Mouse (Mus musculus) heart, postnatal 0 days (tissue): ENCODE measurements at regions not wholly inside any gene's neighbourhood (a gene's known extent, or its start where the extent isn't known, plus 50 kb on each side); places are given as distances from the start of the nearest gene placed in this dataset.

Experiments
- ATAC-seq: fragments of 200-750 bp; cut with Nextera tagmentation; 2 replicates; pipeline ENCODE4 v1.8.0; 2017; ENCODE audit warnings: low read depth, moderate number of reproducible peaks, moderate library complexity; ENCODE audit not compliant: insufficient read depth
- DNase-seq: peaks from one replicate; pipeline ENCODE4 v3.0.0-alpha.2; 2016; ENCODE audit warnings: low spot score
- H3K27ac ChIP-seq: fragments of 300-500 bp; sonication (generic); 2 replicates; pipeline ENCODE4 v1.5.1; 2014; ENCODE audit warnings: low read depth, mild to moderate bottlenecking
- H3K27me3 ChIP-seq: fragments of 300-500 bp; sonication (generic); 2 replicates; pipeline ENCODE4 v1.6.1; 2014; ENCODE audit warnings: low read length, mixed read lengths; ENCODE audit not compliant: control insufficient read depth, insufficient read depth
- H3K36me3 ChIP-seq: fragments of 300-500 bp; sonication (generic); replicated peaks from 2 replicates; pipeline ENCODE4 v1.6.1; 2014; ENCODE audit warnings: low read length, mixed read lengths; ENCODE audit not compliant: control insufficient read depth, insufficient read depth
- H3K4me1 ChIP-seq: fragments of 300-500 bp; sonication (generic); 2 replicates; pipeline ENCODE4 v1.6.1; 2014; ENCODE audit warnings: antibody characterized with exemption; ENCODE audit not compliant: control insufficient read depth, insufficient read depth
- H3K4me2 ChIP-seq: fragments of 300-500 bp; sonication (generic); 2 replicates; pipeline ENCODE4 v1.6.1; 2014; ENCODE audit warnings: low read depth, mild to moderate bottlenecking, low read length, moderate library complexity
- H3K4me3 ChIP-seq: fragments of 300-500 bp; sonication (generic); 2 replicates; pipeline ENCODE4 v1.5.1; 2014; ENCODE audit warnings: low read depth, low read length
- H3K9ac ChIP-seq: fragments of 300-500 bp; sonication (generic); replicated peaks from 2 replicates; pipeline ENCODE4 v1.6.1; 2014; ENCODE audit warnings: low read depth, low read length, mixed read lengths
- H3K9me3 ChIP-seq: fragments of 300-500 bp; sonication (generic); replicated peaks from 2 replicates; pipeline ENCODE4 v1.6.1; 2016; ENCODE audit warnings: low read length; ENCODE audit not compliant: control insufficient read depth
- CTCF ChIP-seq: IDR thresholded peaks from 2 replicates; pipeline ENCODE4 v1.5.1; 2016; ENCODE audit warnings: antibody characterized with exemption, control low read depth, low read depth
- EP300 ChIP-seq: IDR thresholded peaks from 2 replicates; pipeline ENCODE4 v1.6.1; 2016; ENCODE audit warnings: antibody characterized with exemption, low read depth
- WGBS: fragments of 180-500 bp; shearing (Covaris S2); extraction: QIAGEN DNeasy Blood & Tissue Kit; methylation state at CpG from one replicate; pipeline ENCODE4 v1.1.7; 2014; 5-methylcytosine and 5-hydroxymethylcytosine counted together

DNA sequence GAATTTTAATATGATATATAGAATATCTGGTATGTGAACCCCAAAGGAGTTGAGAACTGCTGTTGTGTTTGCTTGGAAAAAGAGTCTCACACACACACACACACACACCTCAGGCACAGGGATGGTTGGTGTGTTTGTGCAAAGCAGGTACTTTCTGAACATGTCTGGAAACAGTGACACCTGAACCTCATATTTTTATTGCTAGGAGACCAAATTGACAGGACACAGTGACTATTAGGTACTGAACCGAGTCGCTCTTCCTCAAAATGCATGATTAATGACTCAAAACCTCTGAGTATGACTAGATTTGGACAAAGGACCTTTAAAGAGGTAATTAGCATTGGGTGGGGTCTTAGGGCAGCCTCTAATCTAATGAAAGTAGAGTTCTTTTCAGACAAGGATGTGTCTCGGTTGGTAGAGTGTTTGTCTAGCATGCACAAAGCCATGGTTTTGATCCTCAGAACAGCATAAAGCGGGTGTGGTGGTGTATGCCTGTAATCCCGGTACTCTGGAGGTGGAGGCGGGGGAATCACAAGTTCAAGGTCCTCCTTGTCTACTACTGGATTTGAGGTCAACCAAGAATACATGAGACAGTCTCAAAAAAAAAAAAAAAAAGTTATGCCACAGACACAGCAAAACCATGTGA is 191.0 kb upstream of the Map3k1 start:
- Histone ChIP-seq H3K4me3 (no peak overlapping the region), H3K27ac (no peak overlapping the region), H3K9me3 (no peaks in the 10 kb centered on the region), H3K9ac (no peak overlapping the region), H3K4me2 (no peak overlapping the region), H3K4me1 (peaks cover 18% of the 10 kb centered on the region; the same call in 1 of the 2 replicates), H3K27me3 (no peaks in the 10 kb centered on the region), H3K36me3 (no peaks in the 10 kb centered on the region)
- 91% methylated on average over 6 of the region's 6 CpGs for WGBS
- TF ChIP-seq CTCF (no peak), EP300 (no peak)
- no peak for ATAC-seq
- DNase-seq, result no peak

DNA sequence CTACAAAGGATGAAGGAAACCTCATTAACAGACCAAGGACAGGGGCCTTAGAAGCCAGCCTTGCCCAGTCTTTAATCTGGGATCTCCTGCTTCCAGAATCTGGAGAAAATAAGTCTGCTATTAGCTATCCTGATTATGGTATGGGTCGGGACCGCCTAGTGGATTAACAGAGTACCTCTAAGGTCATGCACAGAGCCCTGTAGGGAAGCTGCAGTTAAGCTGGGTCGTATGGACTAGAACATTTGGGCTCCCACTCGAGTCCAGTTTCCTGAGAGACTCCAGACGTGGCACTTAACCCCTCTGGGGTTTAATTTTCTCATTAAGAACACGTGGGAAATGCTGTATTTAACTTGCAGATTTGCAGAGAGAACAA is 191.5 kb upstream of the Map3k1 start:
- Histone ChIP-seq H3K27me3 (no peaks in the 10 kb centered on the region), H3K9ac (no peak overlapping the region), H3K27ac (no peak overlapping the region; the same call in 1 of the 2 replicates), H3K4me3 (no peak overlapping the region), H3K9me3 (no peaks in the 10 kb centered on the region), H3K4me2 (no peak overlapping the region), H3K36me3 (no peaks in the 10 kb centered on the region), H3K4me1 (peaks cover 18% of the 10 kb centered on the region; the same call in 1 of the 2 replicates)
- no peak for TF ChIP-seq CTCF
- TF ChIP-seq EP300, result no peak
- WGBS, result 67% methylated on average over 6 of the region's 6 CpGs
- ATAC-seq (no peak), DNase-seq (no peak)

DNA sequence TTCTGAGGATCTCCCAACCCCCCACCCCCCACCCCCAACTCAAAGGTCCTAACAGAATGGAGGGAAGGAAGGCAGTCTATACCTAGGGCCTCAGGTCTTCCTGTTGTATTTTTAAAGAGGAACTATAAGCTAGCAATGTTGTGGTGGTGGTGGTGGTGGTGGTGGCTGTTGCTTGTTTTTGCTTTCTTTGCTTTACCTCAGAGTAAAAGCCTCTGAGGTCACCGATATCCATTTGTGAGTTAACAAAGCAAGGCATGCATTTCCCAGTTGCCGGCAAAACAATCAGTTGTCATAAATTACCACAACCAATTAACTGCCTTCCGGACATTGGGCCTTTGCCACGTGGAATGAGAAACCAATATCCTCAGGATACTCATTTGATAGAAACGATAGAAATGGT is 191.9 kb upstream of the Map3k1 start:
- TF ChIP-seq CTCF, result no peak
- no peak for TF ChIP-seq EP300
- 63% methylated on average over 5 of the region's 5 CpGs for WGBS
- no peak overlapping the region for H3K4me3 ChIP-seq
- H3K27me3 ChIP-seq, result no peaks in the 10 kb centered on the region
- no peaks in the 10 kb centered on the region for H3K9me3 ChIP-seq
- no peak for ATAC-seq
- H3K4me2 ChIP-seq, result no peak overlapping the region
- no peak overlapping the region for H3K9ac ChIP-seq
- no peaks in the 10 kb centered on the region for H3K36me3 ChIP-seq
- peaks cover 18% of the 10 kb centered on the region; the same call in 1 of the 2 replicates for H3K4me1 ChIP-seq
- H3K27ac ChIP-seq, result peak overlapping the region; percentile 65; the same call in 1 of the 2 replicates
- no peak for DNase-seq

DNA sequence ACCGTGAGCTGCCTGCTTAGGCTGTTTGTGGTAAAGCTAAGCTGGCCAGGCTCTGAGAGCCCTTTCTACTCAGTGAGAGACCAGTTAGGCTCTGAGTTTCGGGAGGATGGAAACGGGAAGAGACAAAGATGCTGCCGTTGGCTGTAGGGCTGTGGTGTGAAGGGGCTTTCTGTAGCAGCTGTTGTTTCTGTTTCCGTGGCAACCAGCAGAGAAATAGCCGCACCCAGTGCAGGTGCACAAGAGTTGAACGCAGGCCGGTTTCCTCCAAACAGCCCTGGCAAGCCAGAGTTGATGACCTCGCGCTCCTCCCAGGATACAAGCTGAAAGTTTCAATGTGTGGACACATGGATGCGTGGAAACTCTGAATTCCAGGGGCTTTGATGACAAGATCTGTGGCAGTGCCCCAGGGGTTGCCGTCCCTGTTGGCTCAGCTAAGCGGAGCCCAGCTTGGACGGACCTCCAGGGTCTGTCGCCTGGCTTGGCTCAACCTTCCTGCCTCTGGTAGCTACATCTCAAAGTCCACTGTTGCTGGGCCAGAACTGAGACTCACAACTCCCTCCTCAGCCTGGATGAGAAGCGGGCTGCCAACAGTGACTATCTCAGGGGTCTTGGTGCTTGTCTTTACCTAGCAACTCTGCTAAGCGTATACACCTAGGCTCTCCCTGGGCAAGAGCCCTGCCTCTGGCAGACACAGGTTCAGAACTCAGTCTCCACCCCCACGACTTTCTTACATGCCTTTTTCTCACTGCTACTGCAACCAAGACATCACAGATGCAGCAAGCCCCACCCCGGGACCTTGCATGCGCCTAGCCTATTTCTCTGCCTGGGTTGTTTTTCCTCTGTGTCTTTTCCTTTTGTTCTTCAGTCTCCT is 192.6 kb upstream of the Map3k1 start:
- no peak for TF ChIP-seq EP300
- no peak for TF ChIP-seq CTCF
- WGBS, result 56% methylated on average over 20 of the region's 20 CpGs
- peaks cover 18% of the 10 kb centered on the region; the same call in 1 of the 2 replicates for H3K4me1 ChIP-seq
- H3K27ac ChIP-seq, result peak overlapping the region; percentile 65; the same call in 1 of the 2 replicates
- no peaks in the 10 kb centered on the region for H3K9me3 ChIP-seq
- ATAC-seq (peak; percentile 28; the same call in 1 of the 2 replicates), DNase-seq (peak; percentile 34)
- no peaks in the 10 kb centered on the region for H3K27me3 ChIP-seq
- H3K9ac ChIP-seq, result no peak overlapping the region
- H3K4me3 ChIP-seq, result no peak overlapping the region
- H3K4me2 ChIP-seq, result peak overlapping the region; percentile 8; the same call in 1 of the 2 replicates
- no peaks in the 10 kb centered on the region for H3K36me3 ChIP-seq

DNA sequence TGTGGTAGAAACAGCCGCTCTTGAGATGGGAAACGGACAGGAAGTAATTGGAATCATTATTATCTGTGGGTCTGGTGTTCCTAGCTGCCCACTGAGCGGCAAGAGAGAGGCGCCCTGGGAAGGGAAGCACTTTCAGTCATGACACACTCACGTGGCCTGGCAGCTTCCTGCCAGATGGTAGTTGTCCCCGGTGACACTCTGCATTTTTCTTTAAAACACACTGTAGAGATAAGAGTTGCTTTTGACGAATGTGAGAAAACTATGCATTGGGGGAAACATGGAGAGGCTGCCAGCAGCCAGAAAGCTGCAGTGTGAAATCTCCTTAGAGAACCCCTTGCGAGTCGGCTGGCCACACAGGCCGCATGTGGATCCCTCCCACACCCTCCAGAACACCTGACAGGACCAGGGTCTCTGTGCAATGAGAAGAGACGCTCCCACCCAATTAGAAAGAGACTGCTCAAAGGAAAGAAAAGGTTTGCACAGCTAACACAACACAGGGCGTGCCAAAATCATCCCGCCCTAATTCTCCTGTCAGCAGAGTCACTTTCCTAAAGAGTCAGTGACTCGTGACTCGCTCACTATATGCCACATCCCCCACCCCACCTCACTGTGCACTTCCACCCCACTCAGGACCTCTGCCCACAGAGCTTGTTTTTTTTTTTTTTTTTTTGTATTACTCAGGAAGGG is 194.0 kb upstream of the Map3k1 start:
- Histone ChIP-seq H3K4me2 (peak overlapping the region; percentile 24; the same call in 1 of the 2 replicates), H3K27me3 (no peaks in the 10 kb centered on the region)
- peak; percentile 81 for ATAC-seq

More for the DNA sequence above, 194.0 kb upstream of the Map3k1 start:
- 23% methylated on average over 15 of the region's 15 CpGs for WGBS
- TF ChIP-seq EP300 (no peak), CTCF (no peak)
- H3K36me3 ChIP-seq, result no peaks in the 10 kb centered on the region
- no peaks in the 10 kb centered on the region for H3K9me3 ChIP-seq
- H3K4me3 ChIP-seq, result no peak overlapping the region
- peaks cover 18% of the 10 kb centered on the region; the same call in 1 of the 2 replicates for H3K4me1 ChIP-seq
- peak; percentile 69 for DNase-seq
- H3K9ac ChIP-seq, result no peak overlapping the region
- H3K27ac ChIP-seq, result peak overlapping the region; percentile 65
